Mouse (Mus musculus) kidney, postnatal 0 days (tissue): Measurements from ENCODE around the gene Gdnf. TPM values are rescaled to one million over a fixed set of nuclear protein-coding genes. Genes with fewer than 3 reads are reported as not detected.

Source experiments
- ATAC-seq: fragments of 200-750 bp; cut with Nextera tagmentation; replicated peaks from 2 replicates; pipeline ENCODE4 v1.8.0; 2017; ENCODE audit warnings: low read depth, moderate number of reproducible peaks, moderate TSS enrichment, moderate library complexity; ENCODE audit not compliant: low FRiP score
- DNase-seq: peaks from one replicate; pipeline ENCODE4 v3.0.0-alpha.2; 2016; ENCODE audit warnings: low spot score
- H3K27ac ChIP-seq: fragments of 300-500 bp; sonication (generic); 2 replicates; pipeline ENCODE4 v1.5.1; 2014; ENCODE audit warnings: mild to moderate bottlenecking
- H3K27me3 ChIP-seq: fragments of 300-500 bp; sonication (generic); 2 replicates; pipeline ENCODE4 v1.6.1; 2014; ENCODE audit warnings: low read length, mixed read lengths; ENCODE audit not compliant: insufficient read depth
- H3K36me3 ChIP-seq: fragments of 300-500 bp; sonication (generic); 2 replicates; pipeline ENCODE4 v1.6.1; 2014; ENCODE audit warnings: low read length, mixed read lengths; ENCODE audit not compliant: insufficient read depth
- H3K4me1 ChIP-seq: fragments of 300-500 bp; sonication (generic); replicated peaks from 2 replicates; pipeline ENCODE4 v1.6.1; 2014; ENCODE audit warnings: antibody characterized with exemption, low read length, mixed read lengths; ENCODE audit not compliant: insufficient read depth
- H3K4me2 ChIP-seq: fragments of 300-500 bp; sonication (generic); 2 replicates; pipeline ENCODE4 v1.6.1; 2014; ENCODE audit warnings: mild to moderate bottlenecking, low read length, moderate library complexity, mixed read lengths
- H3K4me3 ChIP-seq: fragments of 300-500 bp; sonication (generic); replicated peaks from 2 replicates; pipeline ENCODE4 v1.5.1; 2014; ENCODE audit warnings: low read depth, low read length
- H3K9ac ChIP-seq: fragments of 300-500 bp; sonication (generic); 2 replicates; pipeline ENCODE4 v1.6.1; 2014; ENCODE audit warnings: low read depth, low read length
- H3K9me3 ChIP-seq: fragments of 300-500 bp; sonication (generic); replicated peaks from 2 replicates; pipeline ENCODE4 v1.6.1; 2016; ENCODE audit warnings: low read length, inconsistent platforms, mixed read lengths
- CTCF ChIP-seq: IDR thresholded peaks from 2 replicates; pipeline ENCODE4 v1.5.1; 2016; ENCODE audit warnings: antibody characterized with exemption, low read depth, mild to moderate bottlenecking, moderate library complexity
- WGBS: fragments of 180-500 bp; shearing (Covaris S2); extraction: QIAGEN DNeasy Blood & Tissue Kit; methylation state at CpG from one replicate; pipeline ENCODE4 v1.1.7; 2014; 5-methylcytosine and 5-hydroxymethylcytosine counted together
- polyA plus RNA-seq: library from polyadenylated mRNA; unstranded; fragments of >200 nt; fragmentation: Nextera tagmentation; extraction: Ambion mirVana; gene quantifications from 2 replicates; pipeline ENCODE4 v1.2.1, GENCODE M21; 2015

Gdnf gene
- polyA plus RNA-seq, 1 experiment from 2014 or later = 5.8 TPM

GRCm38 (mm10) chr15:7886591-7886990 lies 75.9 kb downstream of the Gdnf start:
- 85% methylated on average over 8 of the region's 8 CpGs for WGBS

More at GRCm38 (mm10) chr15:7886591-7886990, 75.9 kb downstream of the Gdnf start:
- Histone ChIP-seq H3K4me1 (peaks cover 2% of the 10 kb centered on the region; the same call in 1 of the 2 replicates), H3K9me3 (no peaks in the 10 kb centered on the region), H3K4me3 (no peak overlapping the region), H3K27me3 (no peaks in the 10 kb centered on the region), H3K36me3 (no peaks in the 10 kb centered on the region), H3K4me2 (no peak overlapping the region), H3K9ac (no peak overlapping the region), H3K27ac (no peak overlapping the region)
- DNase-seq (no peak), ATAC-seq (no peak)
- TF ChIP-seq CTCF = no peak
